Mouse (Mus musculus) hindbrain, embryonic 11.5 days (tissue): ENCODE results near the gene Rnf149. TPM values are rescaled to one million over a fixed set of nuclear protein-coding genes. Genes with fewer than 3 reads are reported as not detected.

Source experiments
- ATAC-seq: fragments of 200-750 bp; cut with Nextera tagmentation; 2 replicates; pipeline ENCODE4 v1.8.0; 2017; ENCODE audit warnings: mild to moderate bottlenecking, moderate TSS enrichment, moderate library complexity; ENCODE audit not compliant: low FRiP score
- DNase-seq: peaks from one replicate; pipeline ENCODE4 v3.0.0-alpha.2; 2015; ENCODE audit warnings: low spot score
- H3K27ac ChIP-seq: fragments of 300-500 bp; sonication (generic); 2 replicates; pipeline ENCODE4 v1.5.1; 2014; ENCODE audit warnings: mild to moderate bottlenecking, low read depth, low read length
- H3K27me3 ChIP-seq: fragments of 300-500 bp; sonication (generic); 2 replicates; pipeline ENCODE4 v1.6.1; 2014; ENCODE audit warnings: mild to moderate bottlenecking, low read length, moderate library complexity, mixed read lengths; ENCODE audit not compliant: control insufficient read depth, insufficient read depth
- H3K36me3 ChIP-seq: fragments of 300-500 bp; sonication (generic); 2 replicates; pipeline ENCODE4 v1.6.1; 2014; ENCODE audit warnings: mild to moderate bottlenecking, low read length, moderate library complexity, mixed read lengths; ENCODE audit not compliant: control insufficient read depth, insufficient read depth
- H3K4me1 ChIP-seq: fragments of 300-500 bp; sonication (generic); replicated peaks from 2 replicates; pipeline ENCODE4 v1.6.1; 2014; ENCODE audit warnings: low read length, mixed read lengths; ENCODE audit not compliant: control insufficient read depth, insufficient read depth
- H3K4me2 ChIP-seq: fragments of 300-500 bp; sonication (generic); replicated peaks from 2 replicates; pipeline ENCODE4 v1.6.1; 2014; ENCODE audit warnings: mild to moderate bottlenecking, low read depth, low read length
- H3K4me3 ChIP-seq: fragments of 300-500 bp; sonication (generic); 2 replicates; pipeline ENCODE4 v1.5.1; 2014; ENCODE audit warnings: low read depth, low read length
- H3K9ac ChIP-seq: fragments of 300-500 bp; sonication (generic); 2 replicates; pipeline ENCODE4 v1.6.1; 2014; ENCODE audit warnings: low read depth, low read length
- H3K9me3 ChIP-seq: fragments of 300-500 bp; sonication (generic); 2 replicates; pipeline ENCODE4 v1.6.1; 2016; ENCODE audit warnings: low read length; ENCODE audit not compliant: control insufficient read depth
- WGBS: fragments of 180-500 bp; shearing (Covaris S2); extraction: QIAGEN DNeasy Blood & Tissue Kit; methylation state at CpG from one replicate; pipeline ENCODE4 v1.1.7; 2014; 5-methylcytosine and 5-hydroxymethylcytosine counted together
- polyA plus RNA-seq: library from polyadenylated mRNA; unstranded; fragments of >200 nt; fragmentation: Nextera tagmentation; extraction: Ambion mirVana; gene quantifications from 2 replicates; pipeline ENCODE4 v1.2.1, GENCODE M21; 2014

Gene Rnf149
- polyA plus RNA-seq = 31.5 and 32.9 TPM in 2 replicates

DNA sequence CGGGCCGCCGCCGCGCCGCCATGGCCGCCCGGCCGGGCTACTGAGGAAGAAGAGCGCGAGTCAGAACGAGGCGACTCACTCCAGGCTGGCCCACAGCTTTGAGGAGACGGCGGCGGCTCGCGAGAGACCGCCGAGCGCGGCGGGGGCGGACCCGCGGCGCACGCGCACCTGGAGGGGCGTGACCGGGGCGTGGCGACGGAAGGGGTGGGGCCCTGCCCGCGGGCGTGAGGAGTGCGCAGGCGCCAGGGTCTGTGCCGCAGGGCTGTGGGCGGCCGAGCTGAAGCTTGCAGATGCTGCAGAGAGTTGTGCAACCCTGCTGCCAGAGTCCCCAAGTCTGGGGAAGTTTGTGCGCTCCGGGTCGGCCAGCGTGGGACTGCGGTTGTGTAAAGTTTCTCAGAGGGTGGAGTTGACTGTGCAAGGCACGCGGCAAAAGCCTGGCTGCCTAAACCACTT, at the start of gene Rnf149:
Gene Rnf149 (minus strand): TSS at position 153 of the 453 bp plus-strand sequence.
- H3K4me1 ChIP-seq = 0 out of 2 replicates have a peak, but pooled peaks cover 2% of the 10 kb centered on the region
- peak within 1 kb of the TSS; percentile 88 for H3K4me3 ChIP-seq
- no peaks in the 10 kb centered on the region for H3K27me3 ChIP-seq
- H3K9ac ChIP-seq = peak within 1 kb of the TSS; percentile 83
- H3K27ac ChIP-seq = peak within 1 kb of the TSS; percentile 96
- WGBS = 0% methylated on average over 18 of the region's 49 CpGs
- no peaks in the 10 kb centered on the region for H3K9me3 ChIP-seq
- peak within 1 kb of the TSS; percentile 80 for H3K4me2 ChIP-seq
- DNase-seq (peak; percentile 96), ATAC-seq (peak; percentile 98)
- no peaks in the 10 kb centered on the region for H3K36me3 ChIP-seq

DNA sequence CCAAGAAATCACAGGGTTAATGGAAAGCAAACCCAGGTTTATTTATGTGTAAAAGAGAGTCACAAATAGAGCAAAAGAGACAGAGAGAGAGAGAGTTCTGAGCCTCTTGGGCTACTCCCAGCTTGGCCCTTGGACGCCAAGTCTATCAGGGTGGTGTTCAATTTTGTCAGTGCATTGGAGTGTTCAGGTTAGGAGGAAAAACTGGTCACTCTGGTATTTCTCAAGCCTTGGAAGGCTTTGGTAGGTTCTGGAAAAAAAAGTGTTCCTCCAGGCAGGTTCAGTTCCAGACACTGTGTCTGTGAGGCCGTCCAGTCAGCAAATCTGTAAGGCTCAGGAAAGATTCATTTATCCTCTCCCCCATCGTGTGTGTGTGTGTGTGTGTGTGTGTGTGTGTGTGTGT, 48.3 kb upstream of the Rnf149 start:
- Histone ChIP-seq H3K36me3 (no peaks in the 10 kb centered on the region), H3K9ac (no peak overlapping the region), H3K27me3 (no peaks in the 10 kb centered on the region), H3K9me3 (no peaks in the 10 kb centered on the region), H3K4me1 (no peaks in the 10 kb centered on the region), H3K27ac (no peak overlapping the region), H3K4me2 (no peak overlapping the region), H3K4me3 (no peak overlapping the region)
- no peak for ATAC-seq
- WGBS = 82% methylated on average over 3 of the region's 3 CpGs
- DNase-seq = no peak

DNA sequence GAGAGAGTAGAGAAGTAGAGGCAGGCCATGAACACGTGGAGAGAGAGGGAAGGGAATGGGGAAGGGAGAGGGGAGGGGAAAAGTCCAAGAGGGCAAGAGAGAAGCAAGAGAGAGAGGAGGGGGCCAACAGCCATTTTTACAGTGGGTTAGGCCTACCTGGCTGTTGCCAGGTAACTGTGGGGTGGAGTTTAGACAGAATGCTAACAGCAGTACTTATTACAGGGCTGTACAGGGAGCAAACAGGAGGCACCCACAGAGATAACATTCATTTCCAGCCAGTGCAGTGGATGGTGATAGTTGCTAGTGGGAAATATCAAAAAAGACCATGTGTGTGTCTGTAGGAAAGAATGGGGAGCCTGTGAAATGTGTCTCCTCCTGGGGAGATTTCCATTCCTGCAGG, 46.5 kb upstream of the Rnf149 start:
- Histone ChIP-seq H3K27ac (no peak overlapping the region), H3K9ac (no peak overlapping the region), H3K4me1 (no peaks in the 10 kb centered on the region), H3K36me3 (no peaks in the 10 kb centered on the region), H3K27me3 (no peaks in the 10 kb centered on the region), H3K4me3 (no peak overlapping the region), H3K9me3 (no peaks in the 10 kb centered on the region), H3K4me2 (no peak overlapping the region)
- no peak for DNase-seq
- 33% methylated on average over 1 of the region's 1 CpGs for WGBS
- no peak for ATAC-seq

DNA sequence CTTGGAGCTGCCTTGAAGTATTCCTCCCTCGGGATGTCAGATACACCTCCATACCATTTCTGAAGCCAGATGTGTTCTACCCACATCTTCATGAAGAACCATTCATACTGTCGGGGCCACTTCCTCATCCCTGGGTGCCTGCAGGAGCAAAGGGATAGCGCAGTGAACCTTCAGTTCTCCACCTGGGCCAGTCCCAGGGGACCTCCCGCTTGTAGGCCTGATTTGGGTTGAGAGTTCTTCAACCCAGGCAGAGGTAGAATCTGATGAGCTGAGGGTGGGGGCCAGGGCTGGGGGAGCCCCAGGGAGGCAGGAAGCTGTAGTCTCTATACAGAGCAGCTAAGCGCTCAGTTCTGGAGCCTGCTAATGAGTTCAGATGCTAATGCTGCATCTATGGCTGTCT, 45.9 kb upstream of the Rnf149 start:
- Histone ChIP-seq H3K27ac (no peak overlapping the region), H3K4me2 (no peak overlapping the region), H3K27me3 (no peaks in the 10 kb centered on the region), H3K36me3 (no peaks in the 10 kb centered on the region), H3K4me1 (no peaks in the 10 kb centered on the region), H3K9me3 (no peaks in the 10 kb centered on the region), H3K9ac (no peak overlapping the region), H3K4me3 (no peak overlapping the region)
- 93% methylated on average over 5 of the region's 5 CpGs for WGBS
- DNase-seq (no peak), ATAC-seq (no peak)

DNA sequence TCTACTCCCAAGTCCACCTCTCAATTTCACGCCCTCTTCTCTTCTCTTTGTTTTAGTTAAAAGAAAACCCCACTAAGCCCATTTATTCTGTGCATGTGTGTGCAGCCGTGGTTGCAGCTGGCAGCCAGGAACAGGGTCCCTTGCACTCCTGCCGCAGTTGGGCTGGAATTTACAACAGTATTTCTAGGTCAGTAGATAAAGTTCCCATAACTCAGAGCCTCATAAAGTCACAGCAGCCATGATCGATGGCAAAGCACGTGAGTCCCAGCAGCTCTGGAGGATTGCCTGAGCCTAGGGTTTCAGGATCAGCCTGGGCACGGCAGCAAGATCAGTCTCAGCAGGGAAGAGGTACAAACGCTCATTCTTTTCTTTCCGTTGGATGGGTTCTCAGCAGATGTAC, 41.3 kb upstream of the Rnf149 start:
- H3K9ac ChIP-seq = no peak overlapping the region
- H3K27ac ChIP-seq = no peak overlapping the region
- H3K4me1 ChIP-seq = no peaks in the 10 kb centered on the region
- WGBS = 53% methylated on average over 8 of the region's 8 CpGs
- no peaks in the 10 kb centered on the region for H3K9me3 ChIP-seq
- no peak for ATAC-seq
- H3K27me3 ChIP-seq = no peaks in the 10 kb centered on the region
- H3K4me3 ChIP-seq = no peak overlapping the region
- no peak for DNase-seq
- H3K4me2 ChIP-seq = no peak overlapping the region
- H3K36me3 ChIP-seq = no peaks in the 10 kb centered on the region

DNA sequence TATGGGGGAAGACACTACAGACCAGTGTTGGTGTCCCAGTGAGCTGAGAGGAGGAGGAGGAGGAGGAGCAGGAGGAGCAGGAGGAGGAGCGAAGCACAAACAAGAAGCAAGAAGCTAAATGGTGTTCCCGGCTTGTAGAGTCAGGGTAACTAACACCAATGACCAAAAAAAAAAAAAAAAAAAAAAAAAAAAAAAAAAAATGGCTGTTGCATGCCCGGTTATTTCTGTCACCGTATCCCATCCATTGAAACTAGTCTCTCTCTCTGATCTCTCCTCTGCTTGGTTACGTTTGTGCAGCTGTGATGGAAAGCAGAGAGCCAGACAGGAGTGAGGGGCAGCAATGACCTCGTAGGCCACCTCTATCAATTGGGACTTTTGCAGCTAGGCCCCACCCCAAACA, 38.3 kb upstream of the Rnf149 start:
- no peak for ATAC-seq
- H3K9ac ChIP-seq = no peak overlapping the region
- no peaks in the 10 kb centered on the region for H3K9me3 ChIP-seq
- 74% methylated on average over 6 of the region's 6 CpGs for WGBS
- H3K4me2 ChIP-seq = no peak overlapping the region
- DNase-seq = no peak
- H3K27ac ChIP-seq = no peak overlapping the region
- no peaks in the 10 kb centered on the region for H3K36me3 ChIP-seq
- H3K4me1 ChIP-seq = no peaks in the 10 kb centered on the region
- H3K27me3 ChIP-seq = no peaks in the 10 kb centered on the region
- no peak overlapping the region for H3K4me3 ChIP-seq

DNA sequence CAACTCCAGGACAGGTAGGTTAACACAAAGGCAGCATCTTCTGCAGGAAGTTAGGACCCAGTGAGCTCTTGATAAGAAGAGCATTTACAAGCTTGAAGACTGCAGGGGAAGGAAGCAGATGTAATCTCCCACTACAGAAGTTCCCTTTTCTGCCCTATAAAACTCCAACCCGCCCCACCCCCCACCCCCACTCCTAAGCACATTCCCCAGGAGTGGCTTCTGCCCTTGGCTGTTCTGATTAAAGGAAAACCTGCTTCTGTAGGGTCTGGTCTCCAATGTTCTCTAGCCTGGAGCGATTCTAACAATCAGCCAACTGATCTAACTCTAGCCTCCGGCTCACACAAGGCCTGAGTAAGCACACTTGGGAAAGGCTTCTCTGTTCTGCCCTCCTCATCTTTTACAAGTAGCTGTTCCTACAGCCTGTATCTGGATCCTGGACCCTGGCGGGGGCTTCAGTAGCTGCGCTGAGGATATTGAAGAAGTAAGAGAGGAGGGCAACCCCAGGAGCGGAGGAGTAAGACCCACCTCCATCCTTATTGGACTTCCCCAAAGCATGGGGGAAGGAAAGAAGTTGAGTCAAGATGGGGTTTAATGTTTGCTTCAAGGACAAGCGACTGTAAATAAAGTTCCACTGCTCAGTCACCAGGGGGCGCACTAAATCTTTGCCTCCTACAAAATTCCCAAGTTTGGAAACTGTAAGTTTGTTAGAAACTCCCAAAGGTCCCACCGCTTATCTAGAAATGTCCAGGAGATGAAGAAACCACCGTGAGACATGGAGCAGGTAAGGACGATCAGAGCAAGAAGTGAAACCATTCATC, 37.5 kb upstream of the Rnf149 start:
- no peak overlapping the region for H3K27ac ChIP-seq
- no peaks in the 10 kb centered on the region for H3K4me1 ChIP-seq
- DNase-seq = peak; percentile 77
- no peak for ATAC-seq
- H3K4me2 ChIP-seq = no peak overlapping the region
- H3K9me3 ChIP-seq = no peaks in the 10 kb centered on the region
- H3K4me3 ChIP-seq = no peak overlapping the region
- no peaks in the 10 kb centered on the region for H3K36me3 ChIP-seq
- no peak overlapping the region for H3K9ac ChIP-seq
- no peaks in the 10 kb centered on the region for H3K27me3 ChIP-seq
- 30% methylated on average over 11 of the region's 11 CpGs for WGBS

DNA sequence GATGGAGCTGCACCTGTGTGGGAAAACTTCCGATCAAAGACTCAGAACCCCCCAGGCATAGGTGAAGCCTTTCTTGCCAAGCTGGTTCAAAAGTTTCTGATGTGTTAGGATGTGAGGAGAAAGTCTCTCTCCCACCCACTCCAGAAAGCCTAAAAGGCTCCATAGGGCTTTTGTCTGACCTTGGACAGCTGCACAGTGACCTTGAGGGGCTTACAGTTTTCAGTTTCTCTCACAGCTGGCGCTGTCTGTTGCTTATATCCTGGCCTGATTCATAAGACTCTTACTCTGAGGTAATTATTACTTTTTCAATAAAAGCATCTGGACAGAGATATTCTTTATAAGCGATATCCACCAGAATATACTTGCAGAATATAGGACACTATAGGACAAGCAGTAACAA, 35.9 kb upstream of the Rnf149 start:
- no peaks in the 10 kb centered on the region for H3K27me3 ChIP-seq
- ATAC-seq (no peak), DNase-seq (no peak)

DNA sequence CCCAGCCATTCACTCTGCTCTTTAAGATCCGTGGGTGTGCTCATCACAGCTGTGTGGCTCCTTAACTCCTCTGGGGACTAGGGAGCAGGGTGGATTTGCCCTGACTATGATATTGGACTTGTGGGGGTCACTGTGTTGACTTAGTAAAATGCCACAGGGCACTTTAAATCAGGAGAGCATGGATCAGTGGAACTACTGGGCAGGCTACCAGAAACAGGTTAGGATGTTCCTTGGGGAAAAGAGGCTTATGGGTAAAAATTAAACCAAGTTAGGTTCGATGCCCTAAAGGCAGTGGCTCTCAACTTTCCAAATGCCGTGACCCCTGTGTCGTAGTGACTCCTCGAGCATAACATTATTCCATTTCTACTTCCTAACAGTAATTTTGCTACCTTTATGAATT, 35.3 kb upstream of the Rnf149 start:
- H3K4me1 ChIP-seq = no peaks in the 10 kb centered on the region
- DNase-seq = no peak
- H3K27me3 ChIP-seq = no peaks in the 10 kb centered on the region
- H3K4me3 ChIP-seq = no peak overlapping the region
- 82% methylated on average over 5 of the region's 5 CpGs for WGBS
- no peaks in the 10 kb centered on the region for H3K36me3 ChIP-seq
- H3K9ac ChIP-seq = no peak overlapping the region
- no peak overlapping the region for H3K4me2 ChIP-seq
- H3K9me3 ChIP-seq = no peaks in the 10 kb centered on the region
- no peak overlapping the region for H3K27ac ChIP-seq
- no peak for ATAC-seq

More for the DNA sequence above, 35.9 kb upstream of the Rnf149 start:
- Histone ChIP-seq H3K36me3 (no peaks in the 10 kb centered on the region), H3K4me2 (no peak overlapping the region), H3K9ac (no peak overlapping the region), H3K9me3 (no peaks in the 10 kb centered on the region), H3K4me1 (no peaks in the 10 kb centered on the region), H3K27ac (no peak overlapping the region), H3K4me3 (no peak overlapping the region)
- WGBS = 88% methylated on average over 3 of the region's 3 CpGs
